Mouse (Mus musculus) bone marrow, adult 2 months (tissue): Measurements from ENCODE around the gene Arl3.

Source experiments
- CTCF ChIP-seq: fragments of 200-500 bp; IDR thresholded peaks from 2 replicates; pipeline ENCODE4 v1.5.1; 2011; ENCODE audit warnings: low read length, control low read depth; ENCODE audit not compliant: control insufficient read depth, insufficient read depth
- POLR2A ChIP-seq: fragments of 200-500 bp; IDR thresholded peaks from 2 replicates; pipeline ENCODE4 v1.6.1; 2011; ENCODE audit warnings: low read depth, mild to moderate bottlenecking, control low read depth, low read length, borderline replicate concordance; ENCODE audit not compliant: control insufficient read depth

- TF ChIP-seq POLR2A (no peak), CTCF (no peak)
Measured at GRCm38 (mm10) chr19:46619518-46619917, 46.5 kb upstream of the Arl3 start.
